Mouse (Mus musculus) liver, embryonic 14.5 days (tissue): Measurements from ENCODE around the gene Ppp1cb. TPM values are rescaled to one million over a fixed set of nuclear protein-coding genes. Genes with fewer than 3 reads are reported as not detected.
A peak's percentile ranks its signal among the peaks of the same experiment; 100 is the strongest.
"Not testable (repeated sequence)": the region's sequence is repeated elsewhere in the genome, so short reads cannot be mapped to it uniquely, and the experiment has no call there.

Source experiments
- ATAC-seq: fragments of 200-750 bp; cut with Nextera tagmentation; 2 replicates; pipeline ENCODE4 v1.8.0; 2017; ENCODE audit warnings: moderate number of reproducible peaks, mild to moderate bottlenecking, moderate library complexity; ENCODE audit not compliant: insufficient read depth
- DNase-seq, 3 experiments: peaks; one replicate each; pipeline ENCODE4 v3.0.0-alpha.2; 2012 to 2013; ENCODE audit warnings: low read depth in 3 of 3, low spot score in 3 of 3
- H3K27ac ChIP-seq: fragments of 300-500 bp; sonication (generic); 2 replicates; pipeline ENCODE4 v1.5.1; 2014; ENCODE audit warnings: moderate library complexity, mild to moderate bottlenecking, control low read depth, inconsistent platforms
- H3K27me3 ChIP-seq: fragments of 300-500 bp; sonication (generic); 2 replicates; pipeline ENCODE4 v1.6.1; 2014; ENCODE audit warnings: mild to moderate bottlenecking, low read length, moderate library complexity; ENCODE audit not compliant: control insufficient read depth, insufficient read depth
- H3K36me3 ChIP-seq: fragments of 300-500 bp; sonication (generic); replicated peaks from 2 replicates; pipeline ENCODE4 v1.6.1; 2014; ENCODE audit warnings: low read depth; ENCODE audit not compliant: control insufficient read depth, insufficient read depth
- H3K4me1 ChIP-seq, 2 experiments: fragments of 200-500 bp in 1 of 2; fragments of 300-500 bp in 1 of 2; sonication (generic) in 1 of 2; replicated peaks; 2 replicates each; pipeline ENCODE4 v1.6.1; 2012 to 2014; ENCODE audit warnings: antibody characterized with exemption in 1 of 2, inconsistent platforms in 1 of 2, low read length in 1 of 2; ENCODE audit not compliant: control insufficient read depth in 2 of 2, insufficient read depth in 2 of 2
- H3K4me2 ChIP-seq: fragments of 300-500 bp; sonication (generic); 2 replicates; pipeline ENCODE4 v1.6.1; 2014; ENCODE audit warnings: low read depth, mild to moderate bottlenecking, control low read depth, moderate library complexity
- H3K4me3 ChIP-seq, 2 experiments: fragments of 200-500 bp in 1 of 2; fragments of 300-500 bp in 1 of 2; sonication (generic) in 1 of 2; 2 replicates each; pipeline ENCODE4 v1.5.1; 2012 to 2014; ENCODE audit warnings: low read depth in 2 of 2, low read length in 2 of 2, mild to moderate bottlenecking in 2 of 2, control low read depth in 1 of 2, inconsistent platforms in 1 of 2, moderate library complexity in 1 of 2; ENCODE audit not compliant: insufficient read depth in 1 of 2
- H3K9ac ChIP-seq: fragments of 300-500 bp; sonication (generic); replicated peaks from 2 replicates; pipeline ENCODE4 v1.6.1; 2014; ENCODE audit warnings: mild to moderate bottlenecking, control low read depth, moderate library complexity
- H3K9me3 ChIP-seq: fragments of 300-500 bp; sonication (generic); 2 replicates; pipeline ENCODE4 v1.6.1; 2016; ENCODE audit warnings: low read length, mixed read lengths; ENCODE audit not compliant: control insufficient read depth
- CTCF ChIP-seq: IDR thresholded peaks from 2 replicates; pipeline ENCODE4 v1.5.1; 2016; ENCODE audit warnings: antibody characterized with exemption, low read depth, control low read depth
- EP300 ChIP-seq: IDR thresholded peaks from 2 replicates; pipeline ENCODE4 v1.6.1; 2016; ENCODE audit warnings: antibody characterized with exemption, low read depth
- WGBS: fragments of 180-500 bp; shearing (Covaris S2); extraction: QIAGEN DNeasy Blood & Tissue Kit; methylation state at CpG from one replicate; pipeline ENCODE4 v1.1.7; 2014; ENCODE audit not compliant: insufficient replicate concordance; 5-methylcytosine and 5-hydroxymethylcytosine counted together
- polyA plus RNA-seq, 2 experiments: library from polyadenylated mRNA; depleted of rRNA in 1 of 2; stranded (reverse) in 1 of 2; unstranded in 1 of 2; fragments of >200 nt; fragmentation: Nextera tagmentation in 1 of 2; extraction: Ambion mirVana in 1 of 2; gene quantifications; 2 replicates each; pipeline versions ENCODE4 v1.2.1 to v1.2.3; 2012 to 2014

Gene Ppp1cb
- polyA plus RNA-seq, 2 experiments = 92.1 to 135 TPM

- no peaks in the 10 kb centered on the region for H3K36me3 ChIP-seq
- no peak overlapping the region for H3K4me2 ChIP-seq
Observed at GRCm38 (mm10) chr5:32422081-32422589, 36.5 kb upstream of the Ppp1cb start.

DNA sequence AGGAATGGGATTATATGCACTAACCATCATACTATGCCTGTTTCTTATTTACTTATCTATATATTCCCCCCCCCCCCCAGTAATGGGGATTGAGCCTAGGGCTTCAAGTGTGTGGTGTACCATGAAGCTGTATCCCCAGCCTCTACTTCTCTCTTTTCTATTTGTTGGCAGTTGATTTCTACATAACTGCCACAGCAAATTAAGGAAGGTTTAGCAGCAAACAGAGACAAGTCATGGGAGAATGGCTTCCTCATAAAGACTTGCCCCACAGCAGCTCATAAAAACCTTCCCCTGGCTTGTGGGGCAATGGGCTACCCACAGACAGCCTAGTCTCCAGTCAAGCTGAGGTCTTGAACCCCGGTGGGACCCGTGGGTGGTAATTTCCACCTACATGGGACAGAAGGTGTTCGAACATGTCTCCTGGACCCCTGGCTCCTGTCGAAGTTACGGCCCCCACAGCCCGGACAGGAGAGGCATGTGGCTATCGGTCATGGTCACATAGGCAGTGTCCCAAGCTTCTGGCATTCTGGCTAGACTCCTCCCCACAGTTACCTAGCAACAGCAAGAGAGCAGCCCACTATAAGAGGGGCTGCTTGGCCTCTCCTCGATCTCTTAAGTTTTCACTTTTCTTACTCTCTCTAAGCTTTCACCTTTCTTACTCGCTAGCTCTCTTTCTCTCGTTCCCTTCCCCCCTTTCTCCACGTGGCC lies 35.1 kb upstream of the Ppp1cb start:
- H3K27ac ChIP-seq = no peak overlapping the region
- H3K4me3 ChIP-seq = no peak overlapping the region
- H3K4me1 ChIP-seq = peaks cover 0 to 4% of the 10 kb centered on the region in 2 experiments; a peak in 1 of 4 replicates
- ATAC-seq (no peak), DNase-seq (no peak)
- no peaks in the 10 kb centered on the region for H3K36me3 ChIP-seq
- WGBS = 67% methylated on average over 11 of the region's 11 CpGs
- no peaks in the 10 kb centered on the region for H3K9me3 ChIP-seq
- no peak overlapping the region for H3K4me2 ChIP-seq
- TF ChIP-seq CTCF = no peak
- no peak for TF ChIP-seq EP300
- no peaks in the 10 kb centered on the region for H3K27me3 ChIP-seq
- no peak overlapping the region for H3K9ac ChIP-seq

More at GRCm38 (mm10) chr5:32422081-32422589, 36.5 kb upstream of the Ppp1cb start:
- ATAC-seq = 0 out of 2 replicates have a peak, but pooled peaks have one; percentile 13
- TF ChIP-seq EP300 (no peak), CTCF (no peak)
- H3K9ac ChIP-seq = no peak overlapping the region
- 43% methylated on average over 15 of the region's 15 CpGs for WGBS
- H3K27ac ChIP-seq = no peak overlapping the region
- no peaks in the 10 kb centered on the region for H3K9me3 ChIP-seq
- peaks cover 0 to 4% of the 10 kb centered on the region in 2 experiments; a peak in 1 of 4 replicates for H3K4me1 ChIP-seq
- H3K4me3 ChIP-seq = no peak overlapping the region
- no peak for DNase-seq
- H3K27me3 ChIP-seq = no peaks in the 10 kb centered on the region

DNA sequence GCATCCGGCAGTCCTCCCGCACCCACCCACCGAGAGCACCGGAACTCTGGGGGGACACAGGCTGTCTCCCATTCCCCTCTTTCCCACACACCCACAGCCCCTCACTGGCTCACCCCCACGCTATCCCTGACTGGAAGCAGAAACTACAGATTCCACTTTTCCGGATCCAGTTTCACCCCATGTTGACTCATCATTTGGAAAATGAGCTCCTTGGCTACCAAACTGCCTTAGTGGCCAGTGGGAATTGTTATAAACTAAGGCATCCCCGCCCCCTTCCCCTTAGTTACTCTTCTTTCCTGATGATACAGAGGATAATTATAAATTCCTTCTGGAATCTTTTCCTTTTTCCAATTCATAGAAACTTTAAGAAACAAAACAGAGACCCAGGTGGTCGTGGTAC lies 34.2 kb upstream of the Ppp1cb start:
- Histone ChIP-seq H3K4me2 (no peak overlapping the region), H3K9ac (no peak overlapping the region), H3K4me1 (peaks cover 0 to 4% of the 10 kb centered on the region in 2 experiments; a peak in 1 of 4 replicates), H3K9me3 (no peaks in the 10 kb centered on the region), H3K27me3 (no peaks in the 10 kb centered on the region), H3K27ac (no peak overlapping the region), H3K36me3 (no peaks in the 10 kb centered on the region), H3K4me3 (no peak overlapping the region)
- 69% methylated on average over 8 of the region's 8 CpGs for WGBS
- ATAC-seq = no peak
- TF ChIP-seq CTCF = no peak
- no peak for TF ChIP-seq EP300
- no peak for DNase-seq

DNA sequence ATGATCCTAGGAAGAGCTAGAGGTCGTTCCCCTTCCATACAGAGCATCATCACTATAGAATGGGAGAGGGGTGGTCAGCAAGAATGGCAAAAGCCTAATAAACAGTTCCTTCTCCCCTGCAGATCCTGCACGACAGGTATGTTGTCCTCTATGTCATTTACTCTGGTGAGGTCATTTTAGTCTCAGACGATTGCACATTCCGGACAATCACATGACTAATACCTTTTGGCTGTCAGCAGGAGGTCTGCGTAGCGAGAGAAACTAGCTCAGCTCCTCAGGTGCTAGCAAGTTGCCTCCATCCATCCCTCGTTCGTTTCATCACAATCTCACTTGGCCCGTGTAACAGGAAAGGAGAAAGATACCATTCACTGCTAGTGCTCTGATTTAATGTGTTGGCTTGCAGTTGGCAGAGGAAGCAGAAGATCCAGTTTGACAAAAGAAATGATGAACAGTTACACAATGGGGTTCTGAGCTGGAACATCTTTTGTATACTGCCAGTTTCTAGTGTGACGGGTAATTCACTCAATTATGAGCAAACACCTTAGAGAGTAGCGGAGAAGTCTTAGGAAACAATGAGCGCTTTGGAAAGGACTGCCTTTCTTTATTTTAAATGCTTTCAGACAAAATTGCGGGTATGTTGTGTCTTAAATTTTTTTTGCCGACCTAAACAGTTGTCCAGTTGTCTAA lies 33.0 kb upstream of the Ppp1cb start:
- no peaks in the 10 kb centered on the region for H3K27me3 ChIP-seq
- WGBS = 68% methylated on average over 14 of the region's 14 CpGs
- H3K9ac ChIP-seq = no peak overlapping the region
- no peak for TF ChIP-seq EP300
- no peak for TF ChIP-seq CTCF
- H3K36me3 ChIP-seq = no peaks in the 10 kb centered on the region
- peaks cover 0 to 4% of the 10 kb centered on the region in 2 experiments; a peak in 1 of 4 replicates for H3K4me1 ChIP-seq
- DNase-seq (no peak), ATAC-seq (no peak)
- no peak overlapping the region for H3K4me2 ChIP-seq
- H3K4me3 ChIP-seq = no peak overlapping the region
- no peaks in the 10 kb centered on the region for H3K9me3 ChIP-seq
- H3K27ac ChIP-seq = no peak overlapping the region

DNA sequence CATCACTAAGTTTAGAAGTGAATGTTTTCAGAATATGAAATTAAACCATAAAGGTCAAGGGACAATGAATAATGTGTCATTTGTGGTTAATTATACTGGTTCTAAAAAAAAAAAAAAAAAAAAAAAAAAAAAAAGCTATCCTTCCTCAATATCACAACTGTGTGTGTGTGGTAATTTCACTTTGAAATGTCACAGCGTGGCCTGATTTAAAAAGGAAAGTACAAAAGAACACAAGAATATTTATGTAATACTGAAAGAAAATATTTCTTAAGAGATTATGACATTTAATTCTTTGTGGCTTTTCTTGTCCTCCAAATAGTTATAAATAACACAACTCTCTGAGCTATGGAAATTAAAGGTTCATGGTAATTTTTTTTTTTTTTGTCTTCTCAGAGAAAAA lies 28.2 kb upstream of the Ppp1cb start:
- Histone ChIP-seq H3K27ac (no peak overlapping the region), H3K4me1 (no peaks in the 10 kb centered on the region), H3K9me3 (no peaks in the 10 kb centered on the region), H3K27me3 (no peaks in the 10 kb centered on the region), H3K4me3 (no peak overlapping the region), H3K36me3 (no peaks in the 10 kb centered on the region), H3K4me2 (no peak overlapping the region), H3K9ac (no peak overlapping the region)
- 63% methylated on average over 1 of the region's 1 CpGs for WGBS
- DNase-seq (no peak), ATAC-seq (no peak)
- no peak for TF ChIP-seq EP300
- no peak for TF ChIP-seq CTCF

- H3K36me3 ChIP-seq, H3K4me3 ChIP-seq, H3K9me3 ChIP-seq, H3K27me3 ChIP-seq, H3K4me1 ChIP-seq, DNase-seq, ATAC-seq, H3K27ac ChIP-seq, H3K9ac ChIP-seq, H3K4me2 ChIP-seq: not testable (repeated sequence)
- 60% methylated on average over 3 of the region's 3 CpGs for WGBS
Observed at GRCm38 (mm10) chr5:32434346-32434745, 24.3 kb upstream of the Ppp1cb start.
